Mouse (Mus musculus): ENCODE results near the gene March6. TPM values are rescaled to one million over a fixed set of nuclear protein-coding genes. Genes with fewer than 3 reads are reported as not detected.

The March6 gene
- total and polyA plus RNA-seq, 2 experiments: 22.6 to 77.0 TPM

GRCm38 (mm10) chr15:31466295-31466694, 64.6 kb downstream of the March6 start:
- H3K27ac ChIP-seq (replicated peaks; ENCODE audit: insufficient read depth, low read depth, low read length): no peak overlapping the region; the same call in 1 of the 2 replicates
- H3K27me3 ChIP-seq (ENCODE audit: control insufficient read depth, insufficient read depth, low read length): no peaks in the 10 kb centered on the region
- 88% methylated on average over 5 of the region's 5 CpGs for WGBS
- DNase-seq (ENCODE audit: extremely low read depth, low read depth, low spot score): no peak
- no peak overlapping the region for H3K4me3 ChIP-seq (ENCODE audit: insufficient read depth, low read depth, low read length)
- no peaks in the 10 kb centered on the region; the same call in 1 of the 2 replicates for H3K79me2 ChIP-seq (ENCODE audit: control insufficient read depth, insufficient read depth, low read length)
- H3K4me1 ChIP-seq (ENCODE audit: control insufficient read depth, insufficient read depth, low read length): no peaks in the 10 kb centered on the region; the same call in 1 of the 2 replicates
- peaks cover 74% of the 10 kb centered on the region for H3K36me3 ChIP-seq (ENCODE audit: control insufficient read depth, insufficient read depth, low read length)
- H3K9ac ChIP-seq (ENCODE audit: low read depth, low read length): no peak overlapping the region
- no peak for TF ChIP-seq POLR2A (IDR thresholded peaks at IDR 0.05; ENCODE audit: extremely low read depth, insufficient read depth, low read length)
- no peak for TF ChIP-seq CTCF (IDR thresholded peaks at IDR 0.05; ENCODE audit: low read depth, low read length)

- Histone ChIP-seq H3K36me3 (ENCODE audit: control insufficient read depth, insufficient read depth, low read length) (peaks cover 76% of the 10 kb centered on the region), H3K4me1 (ENCODE audit: control insufficient read depth, insufficient read depth, low read length) (no peaks in the 10 kb centered on the region; the same call in 1 of the 2 replicates)
Observed at GRCm38 (mm10) chr15:31465806-31466205, 65.0 kb downstream of the March6 start.

GRCm38 (mm10) chr15:31460571-31460970, 70.3 kb downstream of the March6 start:
- no peak overlapping the region for H3K9ac ChIP-seq (ENCODE audit: low read depth, low read length)
- no peak for TF ChIP-seq POLR2A (IDR thresholded peaks at IDR 0.05; ENCODE audit: extremely low read depth, insufficient read depth, low read length)
- TF ChIP-seq CTCF (IDR thresholded peaks at IDR 0.05; ENCODE audit: low read depth, low read length): no peak
- no peaks in the 10 kb centered on the region for H3K27me3 ChIP-seq (ENCODE audit: control insufficient read depth, insufficient read depth, low read length)
- H3K4me3 ChIP-seq (ENCODE audit: insufficient read depth, low read depth, low read length): no peak overlapping the region
- peaks cover 5% of the 10 kb centered on the region; the same call in 1 of the 2 replicates for H3K4me1 ChIP-seq (ENCODE audit: control insufficient read depth, insufficient read depth, low read length)
- DNase-seq (ENCODE audit: extremely low read depth, low read depth, low spot score): no peak
- peaks cover 70% of the 10 kb centered on the region for H3K36me3 ChIP-seq (ENCODE audit: control insufficient read depth, insufficient read depth, low read length)
- H3K79me2 ChIP-seq (ENCODE audit: control insufficient read depth, insufficient read depth, low read length): no peaks in the 10 kb centered on the region; the same call in 1 of the 2 replicates
- H3K27ac ChIP-seq (replicated peaks; ENCODE audit: insufficient read depth, low read depth, low read length): no peak overlapping the region
- 70% methylated on average over 2 of the region's 2 CpGs for WGBS

More at GRCm38 (mm10) chr15:31465806-31466205, 65.0 kb downstream of the March6 start:
- WGBS: 82% methylated on average over 2 of the region's 2 CpGs
- Histone ChIP-seq H3K27ac (replicated peaks; ENCODE audit: insufficient read depth, low read depth, low read length) (no peak overlapping the region), H3K4me3 (ENCODE audit: insufficient read depth, low read depth, low read length) (no peak overlapping the region), H3K9ac (ENCODE audit: low read depth, low read length) (no peak overlapping the region), H3K27me3 (ENCODE audit: control insufficient read depth, insufficient read depth, low read length) (no peaks in the 10 kb centered on the region), H3K79me2 (ENCODE audit: control insufficient read depth, insufficient read depth, low read length) (no peaks in the 10 kb centered on the region; the same call in 1 of the 2 replicates)
- DNase-seq (ENCODE audit: extremely low read depth, low read depth, low spot score): peak; percentile 61
- TF ChIP-seq POLR2A (IDR thresholded peaks at IDR 0.05; ENCODE audit: extremely low read depth, insufficient read depth, low read length) (no peak), CTCF (IDR thresholded peaks at IDR 0.05; ENCODE audit: low read depth, low read length) (no peak)

GRCm38 (mm10) chr15:31458081-31458480, 72.8 kb downstream of the March6 start:
- WGBS: 35% methylated on average over 7 of the region's 7 CpGs
- Histone ChIP-seq H3K36me3 (ENCODE audit: control insufficient read depth, insufficient read depth, low read length) (peaks cover 48% of the 10 kb centered on the region), H3K4me1 (ENCODE audit: control insufficient read depth, insufficient read depth, low read length) (peaks cover 8% of the 10 kb centered on the region), H3K79me2 (ENCODE audit: control insufficient read depth, insufficient read depth, low read length) (no peaks in the 10 kb centered on the region; the same call in 1 of the 2 replicates), H3K27ac (replicated peaks; ENCODE audit: insufficient read depth, low read depth, low read length) (no peak overlapping the region), H3K27me3 (ENCODE audit: control insufficient read depth, insufficient read depth, low read length) (no peaks in the 10 kb centered on the region), H3K4me3 (ENCODE audit: insufficient read depth, low read depth, low read length) (no peak overlapping the region), H3K9ac (ENCODE audit: low read depth, low read length) (no peak overlapping the region)
- TF ChIP-seq CTCF (IDR thresholded peaks at IDR 0.05; ENCODE audit: low read depth, low read length) (no peak), POLR2A (IDR thresholded peaks at IDR 0.05; ENCODE audit: extremely low read depth, insufficient read depth, low read length) (no peak)
- DNase-seq (ENCODE audit: extremely low read depth, low read depth, low spot score): peak; percentile 37

GRCm38 (mm10) chr15:31456381-31456780, 74.5 kb downstream of the March6 start:
- peak; percentile 89 for DNase-seq (ENCODE audit: extremely low read depth, low read depth, low spot score)
- 26% methylated on average over 5 of the region's 5 CpGs for WGBS
- TF ChIP-seq POLR2A (IDR thresholded peaks at IDR 0.05; ENCODE audit: extremely low read depth, insufficient read depth, low read length): no peak

GRCm38 (mm10) chr15:31454861-31455295, 76.0 kb downstream of the March6 start:
- H3K9ac ChIP-seq (ENCODE audit: low read depth, low read length): no peak overlapping the region
- TF ChIP-seq CTCF (IDR thresholded peaks at IDR 0.05; ENCODE audit: low read depth, low read length) (no peak), POLR2A (IDR thresholded peaks at IDR 0.05; ENCODE audit: extremely low read depth, insufficient read depth, low read length) (no peak)
- H3K27me3 ChIP-seq (ENCODE audit: control insufficient read depth, insufficient read depth, low read length): no peaks in the 10 kb centered on the region
- peaks cover 19% of the 10 kb centered on the region for H3K36me3 ChIP-seq (ENCODE audit: control insufficient read depth, insufficient read depth, low read length)
- DNase-seq (ENCODE audit: extremely low read depth, low read depth, low spot score): no peak
- H3K4me1 ChIP-seq (ENCODE audit: control insufficient read depth, insufficient read depth, low read length): peaks cover 14% of the 10 kb centered on the region
- 83% methylated on average over 7 of the region's 7 CpGs for WGBS
- no peak overlapping the region for H3K4me3 ChIP-seq (ENCODE audit: insufficient read depth, low read depth, low read length)
- H3K27ac ChIP-seq (replicated peaks; ENCODE audit: insufficient read depth, low read depth, low read length): 0 out of 2 replicates have a peak overlapping the region, but pooled peaks have one; percentile 2
- H3K79me2 ChIP-seq (ENCODE audit: control insufficient read depth, insufficient read depth, low read length): no peaks in the 10 kb centered on the region; the same call in 1 of the 2 replicates

More at GRCm38 (mm10) chr15:31456381-31456780, 74.5 kb downstream of the March6 start:
- no peak overlapping the region for H3K9ac ChIP-seq (ENCODE audit: low read depth, low read length)
- H3K79me2 ChIP-seq (ENCODE audit: control insufficient read depth, insufficient read depth, low read length): no peaks in the 10 kb centered on the region; the same call in 1 of the 2 replicates
- H3K36me3 ChIP-seq (ENCODE audit: control insufficient read depth, insufficient read depth, low read length): peaks cover 32% of the 10 kb centered on the region
- H3K27ac ChIP-seq (replicated peaks; ENCODE audit: insufficient read depth, low read depth, low read length): 0 out of 2 replicates have a peak overlapping the region, but pooled peaks have one; percentile 32
- no peak overlapping the region for H3K4me3 ChIP-seq (ENCODE audit: insufficient read depth, low read depth, low read length)
- peaks cover 14% of the 10 kb centered on the region for H3K4me1 ChIP-seq (ENCODE audit: control insufficient read depth, insufficient read depth, low read length)
- H3K27me3 ChIP-seq (ENCODE audit: control insufficient read depth, insufficient read depth, low read length): no peaks in the 10 kb centered on the region

All from liver, adult 2 months (tissue).